Mouse (Mus musculus) NIH3T3 (cell line): ENCODE data around the gene Psmb3.
A peak's percentile ranks its signal among the peaks of the same experiment; 100 is the strongest.

Experiments used
- DNase-seq: peaks from one replicate; pipeline ENCODE4 v3.0.0-alpha.2; 2012; ENCODE audit warnings: low read depth

Gene Psmb3

GRCm38 (mm10) chr11:97668160-97668559 is 35.0 kb upstream of the Psmb3 start:
- no peak for DNase-seq

DNA sequence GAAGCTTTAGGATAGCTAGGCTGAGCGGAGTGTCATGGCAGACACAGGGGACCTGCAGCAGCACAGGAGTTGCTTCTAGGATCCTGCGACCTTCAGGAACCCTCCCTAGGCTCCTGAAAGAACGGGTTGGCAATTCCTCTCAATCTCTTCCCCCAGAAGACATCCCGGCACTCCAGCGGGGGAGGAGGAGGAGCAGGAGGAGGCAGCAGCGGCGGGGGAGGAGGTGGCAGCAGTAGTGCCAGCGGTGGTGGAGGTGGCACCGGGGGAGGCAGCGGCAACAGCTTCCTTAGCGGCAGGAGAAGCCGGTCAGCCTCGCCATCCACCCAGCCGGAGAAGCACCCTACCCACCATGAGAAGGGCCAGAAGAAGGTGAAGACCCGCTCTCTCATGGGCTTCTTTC is 33.9 kb upstream of the Psmb3 start:
- DNase-seq, result no peak

DNA sequence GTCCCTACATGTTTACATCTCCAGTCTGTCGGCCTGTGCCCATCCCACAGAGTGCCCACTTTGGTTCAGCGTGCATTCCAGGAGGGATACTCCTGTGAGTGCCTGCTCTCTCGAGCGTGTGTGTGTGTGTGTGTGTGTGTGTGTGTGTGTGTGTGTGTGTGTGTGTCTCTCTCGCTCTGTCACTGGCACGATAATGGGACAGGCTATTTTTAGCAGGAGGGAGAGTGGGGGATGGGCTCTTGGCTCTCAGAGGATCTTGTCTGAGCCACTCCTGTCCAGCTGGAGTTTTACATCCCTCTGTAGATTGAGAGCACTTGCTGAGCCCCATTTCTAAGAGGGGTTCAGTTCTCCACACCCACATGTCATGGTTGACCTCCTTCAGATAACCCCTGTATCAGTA is 33.4 kb upstream of the Psmb3 start:
- no peak for DNase-seq

DNA sequence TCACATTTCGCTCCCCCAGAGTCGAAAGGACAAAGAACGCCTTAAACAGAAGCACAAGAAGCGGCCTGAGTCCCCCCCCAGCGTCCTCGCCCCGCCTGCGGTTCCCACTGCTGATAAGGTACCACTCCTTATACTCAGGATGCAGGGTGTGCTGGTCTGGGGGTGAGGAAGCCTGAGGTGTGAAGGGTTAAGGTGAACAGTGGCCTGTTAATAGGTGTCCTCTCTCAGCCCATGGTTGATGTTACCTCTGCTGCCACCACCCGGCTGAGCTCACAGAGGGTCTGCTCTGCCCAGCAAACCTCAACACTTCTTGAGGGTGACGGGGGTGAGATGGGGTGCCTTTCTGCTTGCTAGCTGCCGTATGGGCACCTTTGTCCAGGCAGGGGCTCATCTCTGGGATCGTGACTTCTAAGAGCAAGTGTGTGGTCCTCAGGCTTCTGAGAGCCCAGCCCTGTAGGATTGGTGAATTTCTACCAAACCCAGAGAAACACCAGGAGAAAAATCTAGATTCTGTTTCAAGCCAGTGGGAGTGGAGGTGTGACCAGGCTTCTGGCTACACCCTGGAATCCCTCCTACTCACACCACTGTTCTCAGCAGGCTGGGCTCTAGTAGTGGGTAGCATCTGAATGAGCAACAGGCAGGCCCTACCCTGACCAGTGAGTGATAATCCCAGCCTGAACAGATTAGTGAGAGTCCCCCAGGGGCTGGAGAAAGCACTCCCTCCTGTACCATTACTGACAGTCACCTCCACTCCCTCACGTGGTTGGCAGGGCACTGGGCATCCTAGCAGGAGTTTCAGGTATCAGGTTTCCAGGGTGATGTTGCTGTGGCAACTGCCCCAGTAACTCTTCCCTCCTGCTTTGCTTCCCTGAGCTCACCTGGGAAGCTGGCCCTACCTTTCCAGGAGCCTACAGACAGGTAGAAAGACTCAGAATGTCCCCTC is 32.7 kb upstream of the Psmb3 start:
- DNase-seq, result no peak

DNA sequence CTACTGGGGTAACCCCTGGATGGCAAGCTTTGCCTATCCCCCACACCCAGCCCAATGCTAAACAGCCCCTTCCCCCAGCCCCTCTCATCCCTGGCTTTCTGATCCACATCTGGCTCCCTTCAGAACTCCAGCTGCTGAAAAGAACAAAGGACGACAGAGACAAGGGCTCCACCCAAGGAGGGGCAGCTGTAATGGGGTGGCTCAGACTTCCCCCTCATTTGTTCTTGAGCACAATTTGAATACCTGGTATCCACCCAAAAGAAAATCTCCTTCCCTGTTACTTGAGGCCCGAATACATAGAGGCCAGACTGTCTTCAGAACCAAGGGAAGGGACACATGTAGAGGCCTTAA is 32.0 kb upstream of the Psmb3 start:
- DNase-seq, result no peak

DNA sequence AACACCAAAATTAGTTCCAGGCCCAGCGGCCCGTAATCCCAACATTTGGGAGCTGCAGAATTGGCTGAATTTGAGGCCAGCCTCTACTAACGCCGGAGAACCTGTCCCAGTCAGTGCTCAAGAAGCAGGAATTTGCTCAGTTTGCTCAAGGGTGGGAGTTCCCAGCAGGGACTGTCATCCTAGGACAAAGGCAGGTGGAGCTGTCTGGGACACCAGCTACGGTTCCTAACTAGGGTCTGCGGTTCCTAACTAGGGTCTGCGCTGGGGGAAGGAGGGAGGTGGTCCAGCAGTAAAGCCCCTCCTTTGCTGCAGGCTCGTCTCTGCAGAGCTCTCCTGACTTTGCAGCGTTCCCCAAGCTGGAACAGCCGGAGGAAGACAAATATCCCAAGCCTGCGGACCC is 30.1 kb upstream of the Psmb3 start:
- no peak for DNase-seq

DNA sequence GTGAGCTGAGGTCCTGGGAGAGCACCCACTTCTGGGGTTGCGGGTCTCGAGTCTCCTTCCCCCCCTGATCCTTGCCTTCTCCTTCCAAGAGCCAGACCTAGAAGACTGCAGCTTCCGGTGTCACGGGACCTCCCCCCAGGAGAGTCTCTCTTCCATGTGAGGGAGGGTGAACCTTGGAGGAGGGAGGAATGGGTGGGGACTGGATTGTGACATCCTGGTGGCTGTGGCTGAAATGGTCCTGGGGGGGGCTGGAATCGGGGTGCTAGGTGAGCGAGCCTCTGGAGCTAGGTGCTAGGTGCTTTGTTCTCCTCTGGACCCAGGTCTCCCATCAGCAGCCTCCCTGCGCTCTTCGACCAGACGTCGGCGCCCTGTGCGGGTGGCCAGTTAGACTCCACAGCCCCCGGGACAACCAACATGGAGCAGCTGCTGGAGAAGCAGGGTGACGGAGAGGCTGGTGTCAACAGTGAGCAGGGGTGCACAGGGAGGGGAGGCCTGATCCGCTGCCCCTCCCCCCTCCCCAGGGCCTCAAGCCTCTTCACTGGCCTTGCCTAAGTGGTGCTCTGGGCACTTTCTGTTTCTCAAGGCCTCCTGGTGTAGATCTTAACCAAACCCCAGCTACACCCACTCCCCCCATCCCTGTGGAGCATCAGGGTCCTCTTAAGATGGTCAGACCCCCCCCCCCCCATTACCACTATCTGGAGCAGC is 27.0 kb upstream of the Psmb3 start:
- DNase-seq, result no peak

DNA sequence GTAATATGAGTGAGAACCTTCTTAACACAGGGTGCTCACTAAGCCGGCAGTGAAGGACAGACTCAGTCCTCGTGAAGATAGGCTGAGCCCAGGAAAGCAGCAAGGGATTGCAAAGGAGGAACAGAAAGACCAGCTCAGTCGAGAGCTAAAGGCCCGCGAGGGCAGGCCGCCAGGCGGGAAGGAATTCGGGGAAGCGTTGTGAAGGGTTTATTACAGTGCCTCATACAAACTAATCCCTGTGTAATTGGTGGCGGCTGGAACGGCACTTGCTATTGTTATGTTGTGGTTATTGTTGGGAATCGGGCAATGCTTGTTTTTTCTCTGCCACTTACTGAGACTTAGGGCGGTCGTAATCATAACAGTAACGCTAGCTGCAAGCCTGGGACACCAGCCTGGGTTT is 25.8 kb upstream of the Psmb3 start:
- no peak for DNase-seq

DNA sequence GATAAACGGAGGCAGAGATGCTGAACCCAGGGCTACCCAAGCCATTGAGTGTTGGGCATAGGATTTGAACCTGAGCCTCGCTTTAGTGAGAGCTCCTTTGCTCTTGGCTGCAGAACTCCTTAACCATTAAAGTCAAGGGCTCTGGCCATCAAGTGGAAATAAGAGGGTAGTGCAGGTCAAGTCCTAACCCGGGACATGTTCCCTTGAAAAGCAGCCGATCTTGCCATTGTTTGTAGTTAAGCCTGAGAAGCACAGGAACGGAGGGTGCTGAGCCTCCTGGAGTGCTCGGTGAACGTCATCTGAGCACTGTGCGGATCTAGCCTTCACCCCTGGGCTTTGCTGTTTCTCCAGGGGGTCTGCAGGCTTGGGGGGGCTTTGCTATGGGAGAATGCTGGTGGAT is 25.4 kb upstream of the Psmb3 start:
- DNase-seq, result no peak

DNA sequence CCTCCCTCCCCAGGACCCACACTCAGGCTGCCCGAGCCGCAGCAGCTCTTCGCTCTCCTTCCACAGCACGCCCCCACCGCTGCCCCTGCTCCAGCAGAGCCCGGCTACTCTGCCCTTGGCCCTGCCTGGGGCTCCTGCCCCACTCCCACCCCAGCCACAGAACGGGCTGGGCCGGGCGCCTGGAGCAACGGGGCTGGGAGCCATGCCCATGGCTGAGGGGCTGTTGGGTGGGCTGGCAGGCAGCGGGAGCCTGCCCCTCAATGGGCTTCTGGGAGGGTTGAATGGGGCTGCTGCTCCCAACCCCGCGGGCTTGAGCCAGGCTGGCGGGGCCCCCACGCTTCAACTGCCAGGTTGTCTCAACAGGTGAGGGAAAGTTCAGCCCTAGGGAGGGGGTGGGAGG is 24.9 kb upstream of the Psmb3 start:
- no peak for DNase-seq

DNA sequence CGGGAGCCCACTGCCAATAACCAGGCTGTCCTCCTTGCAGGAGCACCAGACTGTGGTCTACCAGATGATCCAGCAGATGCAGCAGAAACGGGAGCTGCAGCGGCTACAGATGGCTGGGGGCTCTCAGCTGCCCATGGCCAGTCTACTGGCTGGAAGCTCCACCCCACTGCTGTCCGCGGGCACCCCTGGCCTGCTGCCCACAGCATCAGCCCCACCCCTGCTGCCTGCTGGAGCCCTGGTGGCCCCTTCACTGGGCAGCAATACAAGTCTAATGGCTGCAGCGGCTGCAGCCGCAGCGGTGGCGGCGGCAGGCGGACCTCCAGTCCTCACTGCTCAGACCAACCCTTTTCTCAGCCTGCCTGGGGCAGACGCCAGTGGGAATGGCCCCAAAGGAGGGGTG is 22.8 kb upstream of the Psmb3 start:
- DNase-seq, result no peak

DNA sequence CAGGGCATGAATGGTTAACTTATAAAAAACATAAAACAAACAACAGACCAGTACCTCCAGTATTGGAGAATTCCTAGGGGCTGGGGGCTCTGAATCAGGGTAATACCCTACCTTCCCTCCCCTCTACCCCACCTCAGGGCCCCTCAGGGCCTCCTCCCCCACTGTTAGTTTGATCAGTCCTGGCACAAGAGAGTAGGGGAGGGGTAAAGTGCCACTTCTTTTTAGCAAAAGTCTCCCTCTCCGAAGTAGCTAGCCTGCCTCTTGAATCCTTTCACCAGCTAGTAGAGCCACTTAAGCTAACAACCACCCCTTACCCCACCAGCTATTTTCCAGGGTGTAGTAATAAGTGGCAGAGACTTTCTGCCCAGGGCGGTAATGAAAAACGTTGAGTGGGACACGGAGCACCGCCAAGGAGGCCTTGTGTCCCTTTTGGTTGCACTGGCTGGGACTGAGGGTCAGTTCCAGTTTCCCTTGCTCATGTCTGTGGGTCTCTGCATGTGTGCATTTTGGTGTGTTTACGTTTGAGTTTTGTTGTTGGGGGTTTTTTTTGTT is 20.6 kb upstream of the Psmb3 start:
- no peak for DNase-seq

- DNase-seq, result no peak
Observed at GRCm38 (mm10) chr11:97684063-97684680, 19.0 kb upstream of the Psmb3 start.

DNA sequence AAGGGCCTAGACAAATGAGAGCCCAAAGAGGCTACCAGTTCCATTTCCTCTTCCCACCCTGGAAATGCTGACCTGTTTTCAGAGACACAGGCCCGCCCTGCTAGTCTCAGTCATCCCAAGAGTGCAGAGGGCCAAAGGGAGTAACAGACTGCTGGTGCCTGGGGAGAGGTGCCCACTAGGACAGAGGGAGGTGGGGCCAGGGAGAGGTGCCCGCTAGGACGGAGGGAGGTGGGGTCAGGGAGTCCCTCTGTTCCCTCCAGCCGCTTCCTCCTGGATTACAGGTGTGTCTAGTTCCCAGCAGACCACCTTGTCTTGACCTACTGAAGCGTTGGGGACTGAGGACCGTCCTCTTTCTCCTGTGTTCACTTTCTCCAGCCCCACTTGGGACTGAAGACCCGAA is 18.4 kb upstream of the Psmb3 start:
- DNase-seq, result no peak

DNA sequence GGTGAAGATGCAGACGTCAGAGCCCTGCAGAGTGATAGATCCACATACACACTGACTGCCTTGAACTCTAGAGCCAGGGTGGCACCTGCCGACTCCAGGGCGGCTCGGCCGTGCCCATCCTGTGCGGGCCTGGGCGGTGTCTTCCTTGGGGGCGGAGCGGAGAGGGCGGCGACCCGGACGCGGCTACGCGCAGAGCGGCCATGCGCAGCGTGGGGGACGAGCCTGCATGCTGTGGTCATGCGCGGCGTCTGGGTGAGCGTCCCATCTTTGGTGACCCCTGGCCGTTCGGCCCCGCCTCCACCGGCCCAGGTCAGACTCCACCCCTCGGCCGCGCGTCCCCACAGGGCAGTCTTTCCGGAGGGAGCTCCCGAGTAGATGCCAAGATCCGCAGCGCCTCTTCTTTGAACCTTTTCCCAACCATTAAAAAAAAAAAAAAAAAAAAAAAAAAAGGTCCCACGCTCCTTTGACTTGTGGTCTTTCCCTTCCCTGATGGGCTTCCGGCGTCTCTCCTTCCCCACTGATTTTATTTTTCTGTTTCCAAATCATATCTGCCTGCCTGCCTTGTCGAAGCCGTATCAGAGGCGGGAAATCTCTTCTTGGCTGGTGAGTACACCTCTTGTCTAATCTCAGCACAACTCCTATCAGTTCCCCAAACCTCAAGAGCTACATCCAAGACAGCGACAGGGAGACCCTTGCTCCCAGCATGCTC is 17.4 kb upstream of the Psmb3 start, which contains the start of gene Cisd3:
Cisd3 (plus strand) TSS at position 214 of the 709 bp plus-strand sequence.
- DNase-seq, result peak; percentile 85

- no peak for DNase-seq
Observed at GRCm38 (mm10) chr11:97686322-97686908, 16.8 kb upstream of the Psmb3 start.

- DNase-seq, result no peak
Observed at GRCm38 (mm10) chr11:97687061-97687460, 16.1 kb upstream of the Psmb3 start.

- DNase-seq, result peak; percentile 62
Observed at GRCm38 (mm10) chr11:97689861-97690260, 13.3 kb upstream of the Psmb3 start.

DNA sequence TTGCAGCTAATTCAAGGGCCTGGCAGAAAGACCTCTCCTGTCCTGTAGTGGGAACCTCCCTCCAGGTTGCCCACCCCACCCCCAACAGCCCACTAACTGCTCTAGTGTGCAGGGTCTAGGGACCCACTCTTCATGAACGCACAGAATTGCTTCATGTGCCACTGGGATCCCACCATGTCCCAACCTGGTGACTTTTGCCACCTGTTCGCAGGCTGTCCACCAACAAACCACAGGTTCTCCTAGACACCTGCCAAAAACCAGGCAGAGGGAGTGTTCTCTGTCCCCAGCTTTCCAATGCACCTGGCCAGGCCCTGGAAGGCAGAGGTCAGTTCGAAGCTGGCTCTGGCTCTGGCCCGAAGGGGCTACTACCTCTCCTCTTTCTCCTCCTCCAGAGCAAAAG is 8.8 kb upstream of the Psmb3 start:
- no peak for DNase-seq

GRCm38 (mm10) chr11:97694921-97695711 is 8.1 kb upstream of the Psmb3 start:
- DNase-seq, result peak; percentile 86
